Mouse (Mus musculus): ENCODE results near the gene Doc2g. TPM values are rescaled to one million over a fixed set of nuclear protein-coding genes. Genes with fewer than 3 reads are reported as not detected.

Gene Doc2g
- polyA plus RNA-seq, 2 experiments = 0.25 to 1.8 TPM

DNA sequence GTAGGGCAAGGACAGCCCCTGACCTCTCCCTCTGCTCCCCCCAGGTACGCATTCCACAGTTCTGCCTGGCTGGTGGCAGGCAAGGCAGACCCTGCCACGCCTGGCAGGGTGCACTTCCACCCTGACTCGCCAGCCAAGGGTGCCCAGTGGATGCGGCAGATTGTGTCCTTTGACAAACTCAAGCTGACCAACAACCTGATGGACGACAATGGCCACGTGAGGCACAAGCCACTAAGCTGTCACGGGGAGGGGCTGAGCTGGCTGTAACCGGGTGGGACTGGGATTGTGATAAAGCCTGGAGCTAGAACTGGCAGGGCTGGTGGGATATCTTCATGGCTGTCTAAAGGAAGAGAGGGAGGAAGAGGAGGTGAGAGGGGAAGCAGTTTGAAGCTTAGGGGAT, 5.9 kb upstream of the Doc2g start:
- Histone ChIP-seq H3K4me3 (ENCODE audit: insufficient read depth in 1 of 2, low read depth in 2 of 2, low read length in 2 of 2) (no peak overlapping the region), H3K9ac (replicated peaks) (no peak overlapping the region), H3K4me2 (ENCODE audit: low read depth) (no peak overlapping the region), H3K27me3 (ENCODE audit: control insufficient read depth, insufficient read depth, low read length) (no peaks in the 10 kb centered on the region), H3K27ac (no peak overlapping the region), H3K36me3 (replicated peaks; ENCODE audit: control insufficient read depth, insufficient read depth, low read depth) (no peaks in the 10 kb centered on the region), H3K9me3 (ENCODE audit: control insufficient read depth, low read length) (no peaks in the 10 kb centered on the region), H3K4me1 (replicated peaks; ENCODE audit: control insufficient read depth in 2 of 2, insufficient read depth in 2 of 2, low read length in 1 of 2) (peaks cover 2 to 12% of the 10 kb centered on the region in 2 experiments; a peak in 2 of 4 replicates)
- WGBS (ENCODE audit: insufficient replicate concordance) = 58% methylated on average over 8 of the region's 8 CpGs
- ATAC-seq (ENCODE audit: insufficient read depth) (no peak), DNase-seq (ENCODE audit: low read depth in 3 of 3, low spot score in 3 of 3) (no peak)
- TF ChIP-seq EP300 (IDR thresholded peaks at IDR 0.05; ENCODE audit: low read depth) (no peak), CTCF (IDR thresholded peaks at IDR 0.05; ENCODE audit: low read depth) (no peak)

DNA sequence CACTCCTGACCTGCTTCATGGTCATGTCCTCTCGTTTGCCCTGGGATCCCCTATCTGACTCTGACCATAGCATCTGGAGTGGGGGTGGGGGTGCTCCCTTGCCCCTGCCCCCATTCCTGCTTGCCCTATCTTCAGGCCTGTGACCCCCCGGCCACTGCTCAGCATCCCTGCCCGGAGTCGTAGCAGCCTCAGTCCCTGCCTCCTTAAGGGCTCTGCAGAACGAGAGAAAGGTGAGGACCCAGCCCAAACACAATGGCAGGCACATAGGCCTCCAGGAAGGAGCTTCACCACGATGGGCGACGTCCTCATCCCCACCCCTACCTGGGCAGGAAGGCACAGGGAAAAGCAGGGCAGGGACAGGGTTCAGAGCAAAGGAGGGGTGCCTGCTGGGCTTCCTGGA, 4.8 kb upstream of the Doc2g start:
- ATAC-seq (ENCODE audit: insufficient read depth) = no peak
- H3K36me3 ChIP-seq (replicated peaks; ENCODE audit: control insufficient read depth, insufficient read depth, low read depth) = no peaks in the 10 kb centered on the region
- no peak overlapping the region for H3K4me2 ChIP-seq (ENCODE audit: low read depth)
- no peak overlapping the region for H3K27ac ChIP-seq
- H3K9ac ChIP-seq (replicated peaks) = no peak overlapping the region
- no peak for DNase-seq (ENCODE audit: low read depth in 3 of 3, low spot score in 3 of 3)
- peaks cover 2 to 12% of the 10 kb centered on the region in 2 experiments; a peak in 2 of 4 replicates for H3K4me1 ChIP-seq (replicated peaks; ENCODE audit: control insufficient read depth in 2 of 2, insufficient read depth in 2 of 2, low read length in 1 of 2)
- no peaks in the 10 kb centered on the region for H3K9me3 ChIP-seq (ENCODE audit: control insufficient read depth, low read length)
- WGBS (ENCODE audit: insufficient replicate concordance) = 59% methylated on average over 8 of the region's 8 CpGs
- TF ChIP-seq CTCF (IDR thresholded peaks at IDR 0.05; ENCODE audit: low read depth) = no peak
- no peak for TF ChIP-seq EP300 (IDR thresholded peaks at IDR 0.05; ENCODE audit: low read depth)
- no peaks in the 10 kb centered on the region for H3K27me3 ChIP-seq (ENCODE audit: control insufficient read depth, insufficient read depth, low read length)
- H3K4me3 ChIP-seq (ENCODE audit: insufficient read depth in 1 of 2, low read depth in 2 of 2, low read length in 2 of 2) = no peak overlapping the region

GRCm38 (mm10) chr19:3999121-3999730, 3.9 kb upstream of the Doc2g start:
- Histone ChIP-seq H3K4me2 (ENCODE audit: low read depth) (peak overlapping the region; percentile 72), H3K27ac (no peak overlapping the region), H3K4me3 (ENCODE audit: insufficient read depth in 1 of 2, low read depth in 2 of 2, low read length in 2 of 2) (no peak overlapping the region; a peak in 2 of 4 replicates), H3K9ac (replicated peaks) (no peak overlapping the region; the same call in 1 of the 2 replicates), H3K27me3 (ENCODE audit: control insufficient read depth, insufficient read depth, low read length) (no peaks in the 10 kb centered on the region), H3K36me3 (replicated peaks; ENCODE audit: control insufficient read depth, insufficient read depth, low read depth) (no peaks in the 10 kb centered on the region), H3K9me3 (ENCODE audit: control insufficient read depth, low read length) (no peaks in the 10 kb centered on the region), H3K4me1 (replicated peaks; ENCODE audit: control insufficient read depth in 2 of 2, insufficient read depth in 2 of 2, low read length in 1 of 2) (peaks cover 2 to 10% of the 10 kb centered on the region in 2 experiments; a peak in 2 of 4 replicates)
- no peak for TF ChIP-seq CTCF (IDR thresholded peaks at IDR 0.05; ENCODE audit: low read depth)
- TF ChIP-seq EP300 (IDR thresholded peaks at IDR 0.05; ENCODE audit: low read depth) = no peak
- ATAC-seq (ENCODE audit: insufficient read depth) (no peak), DNase-seq (ENCODE audit: low read depth in 3 of 3, low spot score in 3 of 3) (no peak)
- WGBS (ENCODE audit: insufficient replicate concordance) = 61% methylated on average over 9 of the region's 9 CpGs

GRCm38 (mm10) chr19:4000119-4000900, 2.8 kb upstream of the Doc2g start, which contains the start of the genes Nudt8 and Gm49405:
TSS of gene Nudt8 (plus strand) at chr19:4000580.
TSS of gene Gm49405 (plus strand) at chr19:4000626.
- Histone ChIP-seq H3K27me3 (ENCODE audit: control insufficient read depth, insufficient read depth, low read length) (no peaks in the 10 kb centered on the region), H3K9ac (replicated peaks) (peak within 1 kb of the TSS; percentile 77), H3K27ac (peak within 1 kb of the TSS; percentile 82), H3K4me3 (ENCODE audit: insufficient read depth in 1 of 2, low read depth in 2 of 2, low read length in 2 of 2) (peak within 1 kb of the TSS; percentile 70 to 75), H3K36me3 (replicated peaks; ENCODE audit: control insufficient read depth, insufficient read depth, low read depth) (no peaks in the 10 kb centered on the region), H3K9me3 (ENCODE audit: control insufficient read depth, low read length) (no peaks in the 10 kb centered on the region), H3K4me1 (replicated peaks; ENCODE audit: control insufficient read depth in 2 of 2, insufficient read depth in 2 of 2, low read length in 1 of 2) (peaks cover 2 to 10% of the 10 kb centered on the region in 2 experiments; a peak in 2 of 4 replicates), H3K4me2 (ENCODE audit: low read depth) (peak within 1 kb of the TSS; percentile 72)
- TF ChIP-seq CTCF (IDR thresholded peaks at IDR 0.05; ENCODE audit: low read depth) = peak; percentile 92
- TF ChIP-seq EP300 (IDR thresholded peaks at IDR 0.05; ENCODE audit: low read depth) = no peak
- DNase-seq (ENCODE audit: low read depth in 3 of 3, low spot score in 3 of 3) (peak; percentile 95 to 96 (median 96)), ATAC-seq (ENCODE audit: insufficient read depth) (peak; percentile 90)
- WGBS (ENCODE audit: insufficient replicate concordance) = under 1% methylated on average over 64 of the region's 64 CpGs

Data from liver, embryonic 14.5 days (tissue).